Mouse (Mus musculus) forebrain, embryonic 16.5 days (tissue): ENCODE data around the gene B3gnt5. TPM values are rescaled to one million over a fixed set of nuclear protein-coding genes. Genes with fewer than 3 reads are reported as not detected.
A peak's percentile ranks its signal among the peaks of the same experiment; 100 is the strongest.
"Not testable (repeated sequence)": the region's sequence is repeated elsewhere in the genome, so short reads cannot be mapped to it uniquely, and the experiment has no call there.

ENCODE experiments used
- ATAC-seq: fragments of 200-750 bp; cut with Nextera tagmentation; 2 replicates; pipeline ENCODE4 v1.8.0; 2017; ENCODE audit warnings: mild to moderate bottlenecking, moderate library complexity
- H3K27ac ChIP-seq: fragments of 300-500 bp; sonication (generic); 2 replicates; pipeline ENCODE4 v1.5.1; 2014; ENCODE audit warnings: low read length, control low read depth
- H3K27me3 ChIP-seq: fragments of 300-500 bp; sonication (generic); replicated peaks from 2 replicates; pipeline ENCODE4 v1.6.1; 2014; ENCODE audit warnings: low read length; ENCODE audit not compliant: control insufficient read depth, insufficient read depth
- H3K36me3 ChIP-seq: fragments of 300-500 bp; sonication (generic); 2 replicates; pipeline ENCODE4 v1.6.1; 2014; ENCODE audit not compliant: control insufficient read depth, insufficient read depth
- H3K4me1 ChIP-seq: fragments of 300-500 bp; sonication (generic); replicated peaks from 2 replicates; pipeline ENCODE4 v1.6.1; 2014; ENCODE audit warnings: low read length; ENCODE audit not compliant: control insufficient read depth, insufficient read depth
- H3K4me2 ChIP-seq: fragments of 300-500 bp; sonication (generic); 2 replicates; pipeline ENCODE4 v1.6.1; 2014; ENCODE audit warnings: mild to moderate bottlenecking, low read length, control low read depth
- H3K4me3 ChIP-seq: fragments of 300-500 bp; sonication (generic); replicated peaks from 2 replicates; pipeline ENCODE4 v1.5.1; 2014; ENCODE audit warnings: mild to moderate bottlenecking, low read length, control low read depth
- H3K9ac ChIP-seq: fragments of 300-500 bp; sonication (generic); replicated peaks from 2 replicates; pipeline ENCODE4 v1.6.1; 2014; ENCODE audit warnings: low read depth, low read length, control low read depth
- H3K9me3 ChIP-seq: fragments of 300-500 bp; sonication (generic); 2 replicates; pipeline ENCODE4 v1.6.1; 2016; ENCODE audit warnings: low read length; ENCODE audit not compliant: control insufficient read depth
- WGBS: fragments of 180-500 bp; shearing (Covaris S2); extraction: QIAGEN DNeasy Blood & Tissue Kit; methylation state at CpG from one replicate; pipeline ENCODE4 v1.1.7; 2014; 5-methylcytosine and 5-hydroxymethylcytosine counted together
- polyA plus RNA-seq: library from polyadenylated mRNA; unstranded; fragments of >200 nt; fragmentation: Nextera tagmentation; extraction: Ambion mirVana; gene quantifications from 2 replicates; pipeline ENCODE4 v1.2.1, GENCODE M21; 2015

The B3gnt5 gene
- 50.9 and 55.5 TPM in 2 replicates for polyA plus RNA-seq

- Histone ChIP-seq H3K9ac (peak within 1 kb of the TSS; percentile 100), H3K27me3 (no peaks in the 10 kb centered on the region), H3K36me3 (peaks cover 1% of the 10 kb centered on the region; the same call in 1 of the 2 replicates), H3K27ac (peak within 1 kb of the TSS; percentile 92), H3K4me1 (peaks cover 11% of the 10 kb centered on the region), H3K4me3 (peak within 1 kb of the TSS; percentile 92), H3K9me3 (no peaks in the 10 kb centered on the region), H3K4me2 (peak within 1 kb of the TSS; percentile 84)
- peak; percentile 90 for ATAC-seq
- 1% methylated on average over 15 of the region's 15 CpGs for WGBS
These were observed at the start of gene B3gnt5 for GRCm38 (mm10) chr16:19760074-19760473. Gene B3gnt5 (plus strand): TSS chr16:19760208.

- no peak overlapping the region for H3K27ac ChIP-seq
- 53% methylated on average over 2 of the region's 2 CpGs for WGBS
These were observed 39.0 kb upstream of the B3gnt5 start for GRCm38 (mm10) chr16:19720959-19721358.

GRCm38 (mm10) chr16:19724139-19724538, 35.9 kb upstream of the B3gnt5 start:
- not testable (repeated sequence) for H3K4me1 ChIP-seq, H3K27me3 ChIP-seq, H3K4me3 ChIP-seq, H3K9me3 ChIP-seq, H3K36me3 ChIP-seq, H3K4me2 ChIP-seq, H3K9ac ChIP-seq, H3K27ac ChIP-seq, ATAC-seq
- 47% methylated on average over 2 of the region's 2 CpGs for WGBS

More at GRCm38 (mm10) chr16:19720959-19721358, 39.0 kb upstream of the B3gnt5 start:
- Histone ChIP-seq H3K4me3 (no peak overlapping the region), H3K4me2 (no peak overlapping the region), H3K4me1 (no peaks in the 10 kb centered on the region), H3K9me3 (no peaks in the 10 kb centered on the region), H3K27me3 (no peaks in the 10 kb centered on the region), H3K9ac (no peak overlapping the region), H3K36me3 (no peaks in the 10 kb centered on the region)
- no peak for ATAC-seq

DNA sequence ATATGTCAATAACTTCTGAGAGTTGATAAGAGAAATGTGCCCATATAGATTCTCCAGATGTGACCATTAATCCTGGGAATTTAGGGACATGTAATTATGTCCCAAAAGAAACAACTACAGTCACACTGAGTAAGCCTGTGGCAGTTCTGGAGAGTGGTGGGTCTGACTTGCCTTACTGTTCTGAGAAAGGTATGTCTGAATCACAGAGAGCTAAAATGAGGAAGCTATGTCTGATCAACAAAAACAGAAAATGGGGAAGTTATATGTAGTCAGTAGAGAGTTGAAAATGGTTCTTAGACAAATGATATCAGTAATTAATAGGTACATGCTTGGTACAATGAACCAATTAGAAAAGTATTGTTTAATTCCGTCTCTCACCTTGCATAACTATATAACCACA, 27.1 kb upstream of the B3gnt5 start:
- Histone ChIP-seq H3K27ac (no peak overlapping the region), H3K4me2 (no peak overlapping the region), H3K27me3 (no peaks in the 10 kb centered on the region), H3K4me3 (no peak overlapping the region), H3K36me3 (no peaks in the 10 kb centered on the region), H3K9me3 (no peaks in the 10 kb centered on the region), H3K4me1 (no peaks in the 10 kb centered on the region), H3K9ac (no peak overlapping the region)
- 78% methylated on average over 1 of the region's 1 CpGs for WGBS
- ATAC-seq, result no peak

DNA sequence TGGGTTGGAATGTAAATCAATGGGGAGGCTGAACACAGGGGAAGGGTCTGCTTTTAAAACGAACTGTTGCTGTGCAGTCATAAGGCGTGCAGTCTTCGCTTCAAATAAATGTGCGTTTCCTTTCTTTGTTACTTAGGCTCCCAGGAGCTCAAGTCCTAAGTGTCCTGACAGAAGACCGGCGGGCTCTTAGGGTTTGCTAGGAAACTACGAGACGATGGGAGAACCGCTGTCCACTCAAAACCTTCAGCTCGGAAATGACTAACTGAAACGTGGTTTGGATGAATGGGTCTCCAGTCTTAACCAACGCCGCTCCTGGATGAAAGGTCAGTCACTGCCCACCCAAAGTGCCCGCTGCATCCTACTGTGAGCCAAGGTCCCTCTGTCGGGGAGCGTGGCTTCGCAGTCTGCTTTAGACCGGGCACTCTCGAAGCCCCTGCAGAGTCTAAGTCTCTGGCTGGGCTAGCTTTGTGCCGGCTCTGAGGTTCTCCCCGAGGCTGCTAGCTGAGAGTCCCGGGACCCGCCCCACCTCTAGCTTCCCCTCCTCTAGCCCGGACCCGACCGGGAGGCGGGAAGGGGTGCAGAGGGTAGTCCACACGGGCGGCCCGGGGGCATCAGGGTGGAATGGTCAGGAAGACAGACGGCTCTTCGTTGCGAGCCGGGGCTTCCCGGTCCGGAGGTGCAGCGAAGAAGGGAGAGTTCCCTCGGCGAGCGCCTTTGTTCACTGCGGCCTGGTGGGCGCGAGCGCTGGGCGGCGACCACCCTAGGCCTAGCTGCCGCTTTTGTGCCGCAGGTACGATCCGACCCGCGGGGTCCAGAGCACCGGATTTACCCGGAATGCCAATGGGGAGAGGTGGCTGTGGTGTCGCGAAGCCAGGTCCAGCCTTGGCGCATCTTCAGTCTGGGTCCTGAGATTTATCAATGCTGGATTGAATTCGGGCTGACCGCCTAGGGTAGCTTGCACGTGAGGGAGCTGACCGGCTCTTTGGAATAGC, 793 bp downstream of the B3gnt5 start:
- H3K4me1 ChIP-seq, result peaks cover 11% of the 10 kb centered on the region
- peak overlapping the region; percentile 92 for H3K4me3 ChIP-seq
- peak; percentile 88 for ATAC-seq
- peaks cover 9% of the 10 kb centered on the region for H3K36me3 ChIP-seq
- no peaks in the 10 kb centered on the region for H3K27me3 ChIP-seq
- under 1% methylated on average over 61 of the region's 61 CpGs for WGBS
- peak overlapping the region; percentile 92 for H3K27ac ChIP-seq
- peak overlapping the region; percentile 84 for H3K4me2 ChIP-seq
- peak overlapping the region; percentile 100 for H3K9ac ChIP-seq
- no peaks in the 10 kb centered on the region for H3K9me3 ChIP-seq

DNA sequence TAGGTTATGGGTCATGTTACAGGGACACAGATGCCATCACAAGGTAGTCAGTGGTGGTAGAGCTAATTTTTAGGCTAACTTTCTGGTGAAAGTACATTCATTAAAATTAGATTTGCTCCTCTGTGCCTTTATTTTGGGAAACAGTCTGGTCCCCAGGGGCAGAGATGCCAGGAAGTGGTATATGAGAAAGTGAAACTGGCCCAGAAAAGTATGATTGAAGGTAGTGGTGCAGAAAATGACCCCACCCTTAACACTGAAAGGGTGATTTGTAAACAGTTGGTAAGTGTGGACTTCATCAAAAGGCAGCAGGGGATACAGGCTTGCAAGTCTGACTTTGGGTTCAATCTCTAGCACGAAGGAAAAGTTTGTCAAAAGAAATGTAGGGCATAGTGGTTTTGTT, 1.7 kb downstream of the B3gnt5 start:
- Histone ChIP-seq H3K4me2 (peak overlapping the region; percentile 84), H3K4me3 (peak overlapping the region; percentile 92), H3K36me3 (peaks cover 16% of the 10 kb centered on the region), H3K27me3 (no peaks in the 10 kb centered on the region), H3K27ac (no peak overlapping the region), H3K4me1 (peaks cover 11% of the 10 kb centered on the region), H3K9ac (peak overlapping the region; percentile 100), H3K9me3 (no peaks in the 10 kb centered on the region)
- WGBS, result 35% methylated on average over 1 of the region's 1 CpGs
- ATAC-seq, result no peak

GRCm38 (mm10) chr16:19766107-19766506, 6.1 kb downstream of the B3gnt5 start:
- 98% methylated on average over 3 of the region's 3 CpGs for WGBS
- no peak overlapping the region for H3K27ac ChIP-seq
- no peak overlapping the region for H3K4me3 ChIP-seq
- peaks cover 11% of the 10 kb centered on the region for H3K4me1 ChIP-seq
- no peaks in the 10 kb centered on the region for H3K27me3 ChIP-seq
- H3K9ac ChIP-seq, result no peak overlapping the region
- no peak for ATAC-seq
- no peak overlapping the region for H3K4me2 ChIP-seq
- no peaks in the 10 kb centered on the region for H3K9me3 ChIP-seq
- H3K36me3 ChIP-seq, result peaks cover 41% of the 10 kb centered on the region

DNA sequence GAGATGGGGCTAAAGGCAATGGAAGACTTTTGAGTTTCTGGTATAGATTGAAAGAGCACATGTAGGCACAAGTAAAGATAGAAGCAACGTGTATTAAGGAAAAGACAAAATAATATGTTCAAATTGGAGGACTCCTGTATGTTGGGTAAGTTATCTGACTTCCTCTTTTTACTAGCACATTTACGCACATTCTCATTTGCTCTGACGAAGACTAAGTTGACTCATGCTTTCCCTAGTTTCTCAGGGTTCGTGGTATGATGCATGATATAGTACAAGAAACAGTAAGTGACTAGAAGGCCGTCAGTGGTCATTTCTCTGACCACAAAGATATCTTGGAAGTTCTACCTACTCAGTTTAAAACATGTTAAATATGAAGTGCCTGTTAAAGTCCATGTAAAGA, 8.0 kb downstream of the B3gnt5 start:
- 96% methylated on average over 5 of the region's 5 CpGs for WGBS
- H3K4me1 ChIP-seq, result 0 out of 2 replicates have a peak, but pooled peaks cover 2% of the 10 kb centered on the region
- ATAC-seq, result no peak
- no peak overlapping the region for H3K9ac ChIP-seq
- no peak overlapping the region for H3K4me3 ChIP-seq
- no peak overlapping the region for H3K4me2 ChIP-seq
- H3K27me3 ChIP-seq, result no peaks in the 10 kb centered on the region
- H3K9me3 ChIP-seq, result no peaks in the 10 kb centered on the region
- H3K27ac ChIP-seq, result no peak overlapping the region
- H3K36me3 ChIP-seq, result peaks cover 50% of the 10 kb centered on the region

GRCm38 (mm10) chr16:19772013-19772412, 12.0 kb downstream of the B3gnt5 start:
- Histone ChIP-seq H3K27ac (no peak overlapping the region), H3K4me3 (no peak overlapping the region), H3K9me3 (no peaks in the 10 kb centered on the region), H3K9ac (no peak overlapping the region), H3K4me2 (no peak overlapping the region), H3K27me3 (no peaks in the 10 kb centered on the region), H3K4me1 (no peaks in the 10 kb centered on the region), H3K36me3 (peaks cover 38% of the 10 kb centered on the region)
- no peak for ATAC-seq
